ENCODE assay signal across 30 mouse cellular contexts in genomic region chr1:191811774-191812173, GRCm38 (mm10). TPM values are rescaled to one million over a fixed set of nuclear protein-coding genes. Genes with fewer than 3 reads are reported as not detected.
DNase-seq lines count a peak whose midpoint lies in the region; ATAC-seq and TF ChIP-seq lines count a peak whose summit lies in the region.
"Had no signal": no experiment of that assay in that cellular context is flagged by ENCODE, and none has a peak within 500 bp of the region (broad histone marks: within the 10 kb centered on the region; RNA-seq: fewer than 3 reads in every experiment).

No protein-coding gene starts in this region.

- H3K4me1 ChIP-seq in spleen, adult 2 months (ENCODE audit: control insufficient read depth, insufficient read depth, insufficient read length) = peaks cover 15% of the 10 kb centered on the region; the same call in 1 of the 2 replicates
- H3K4me1 ChIP-seq in lung, postnatal 0 days (ENCODE audit: insufficient read depth, low read depth, low read length) = no peaks in the 10 kb centered on the region
- H3K4me1 ChIP-seq: embryonic facial prominence, embryonic 13.5 days; forebrain, embryonic 12.5 days had no signal

- DNase-seq in spleen, adult 2 months (ENCODE audit: low read depth in 1 of 2, low spot score in 2 of 2) = no peak
- DNase-seq in spleen, adult 12 weeks (ENCODE audit: low spot score) = no peak
- peak; percentile 86 for DNase-seq in lung, postnatal 0 days (ENCODE audit: low spot score)
- DNase-seq in lung, postnatal 25 days (ENCODE audit: low spot score) = peak; percentile 77
- no peak for DNase-seq in cerebellum, postnatal 10 days
- no peak for DNase-seq in T-cell, adult 2 months (ENCODE audit: low spot score)
- no peak for DNase-seq in thymus, postnatal 14 days
- DNase-seq: adrenal gland, adult 2 months; adrenal gland, postnatal 14 days; B cell, adult 2 months; cerebellum, adult 11 months; cerebellum, adult 2 months; cerebellum, adult 9-11 months; cerebellum, postnatal 36 days; embryo, embryonic 11 days; gastrocnemius, postnatal 36 days; heart, adult 2 months; heart, postnatal 14 days; heart, postnatal 4 days had no signal

- TF ChIP-seq EP300 in lung, postnatal 0 days (IDR thresholded peaks at IDR 0.05) = peak; percentile 66

- TF ChIP-seq POLR2A in spleen, adult 2 months (IDR thresholded peaks at IDR 0.05; ENCODE audit: low read depth, low read length) = no peak

- no peaks in the 10 kb centered on the region for H3K9me3 ChIP-seq in lung, postnatal 0 days (ENCODE audit: low read length)
- H3K9me3 ChIP-seq: embryonic facial prominence, embryonic 13.5 days; forebrain, embryonic 12.5 days; forebrain, embryonic 15.5 days; G1E; heart, embryonic 10.5 days had no signal

- H3K27me3 ChIP-seq in spleen, adult 2 months (ENCODE audit: control insufficient read depth, insufficient read depth, low read length) = no peaks in the 10 kb centered on the region
- no peaks in the 10 kb centered on the region for H3K27me3 ChIP-seq in lung, postnatal 0 days (replicated peaks; ENCODE audit: insufficient read depth, low read length)
- H3K27me3 ChIP-seq: CH12.LX; embryonic facial prominence, embryonic 13.5 days; forebrain, embryonic 12.5 days; forebrain, embryonic 15.5 days; heart, embryonic 13.5 days; Patski had no signal

- peak; percentile 88 for ATAC-seq in lung, postnatal 0 days
- ATAC-seq: forebrain, embryonic 15.5 days; Patski had no signal

- H3K27ac ChIP-seq in spleen, adult 2 months (ENCODE audit: insufficient read depth, low read length) = peak overlapping the region; percentile 96; the same call in 1 of the 2 replicates
- H3K27ac ChIP-seq in lung, postnatal 0 days (ENCODE audit: low read length) = no peak overlapping the region
- H3K27ac ChIP-seq: embryonic facial prominence, embryonic 10.5 days; embryonic facial prominence, embryonic 13.5 days; forebrain, embryonic 12.5 days; forebrain, embryonic 15.5 days; heart, adult 2 months; heart, embryonic 10.5 days; heart, embryonic 13.5 days; hindbrain, embryonic 14.5 days had no signal

- H3K4me2 ChIP-seq in lung, postnatal 0 days (replicated peaks; ENCODE audit: low read depth, low read length) = no peak overlapping the region
- H3K4me2 ChIP-seq: embryonic facial prominence, embryonic 13.5 days; forebrain, embryonic 12.5 days; forebrain, embryonic 15.5 days; heart, embryonic 13.5 days; hindbrain, embryonic 14.5 days had no signal

- no peak for TF ChIP-seq CTCF in spleen, adult 2 months (IDR thresholded peaks at IDR 0.05; ENCODE audit: extremely low read depth, insufficient read depth, insufficient read length, insufficient replicate concordance)
- no peak for TF ChIP-seq CTCF in lung, postnatal 0 days (IDR thresholded peaks at IDR 0.05)

- H3K9ac ChIP-seq in lung, postnatal 0 days (replicated peaks; ENCODE audit: low read depth) = no peak overlapping the region
- H3K9ac ChIP-seq: embryonic facial prominence, embryonic 13.5 days; forebrain, embryonic 12.5 days; forebrain, embryonic 15.5 days; heart, embryonic 13.5 days; hindbrain, embryonic 14.5 days had no signal

- no peaks in the 10 kb centered on the region for H3K36me3 ChIP-seq in spleen, adult 2 months (ENCODE audit: control insufficient read depth, insufficient read depth, low read length)
- no peaks in the 10 kb centered on the region for H3K36me3 ChIP-seq in lung, postnatal 0 days (ENCODE audit: insufficient read depth, low read length)
- H3K36me3 ChIP-seq: embryonic facial prominence, embryonic 10.5 days; embryonic facial prominence, embryonic 13.5 days; forebrain, embryonic 12.5 days; forebrain, embryonic 15.5 days; G1E; heart, embryonic 10.5 days; heart, embryonic 13.5 days had no signal

- WGBS in spleen, adult 2 months = 86% methylated on average over 12 of the region's 12 CpGs
- WGBS in lung, postnatal 0 days = 59% methylated on average over 12 of the region's 12 CpGs

- no peak overlapping the region for H3K4me3 ChIP-seq in spleen, adult 2 months (ENCODE audit: extremely low read depth, insufficient read depth, insufficient read length)
- H3K4me3 ChIP-seq in lung, postnatal 0 days (ENCODE audit: low read depth, low read length) = no peak overlapping the region
- H3K4me3 ChIP-seq: embryonic facial prominence, embryonic 10.5 days; embryonic facial prominence, embryonic 13.5 days; erythroblast, embryonic 14.5 days; forebrain, embryonic 12.5 days; forebrain, embryonic 15.5 days; heart, adult 2 months; heart, embryonic 10.5 days; heart, embryonic 13.5 days had no signal

RNA-seq across cellular contexts. Expression of gene Nek2, which starts 9.5 kb away (rescaled TPM):
- 2.3 and 3.6 TPM in 2 replicates for polyA plus RNA-seq in spleen, adult 2 months (2012; rRNA removed)
- 4.8 and 5.9 TPM in 2 replicates for polyA plus RNA-seq in lung, postnatal 0 days (2015; fragmentation: Nextera tagmentation; extraction: Ambion mirVana)

Comparison
In these comparisons a context has a peak if more than half of its experiments do, and no peak if none do; other contexts are left out.
1. DNase-seq: peak in lung, postnatal 0 days (single experiment) and lung, postnatal 25 days (single experiment); none in spleen, adult 2 months (0 of 2), spleen, adult 12 weeks (single experiment), cerebellum, postnatal 10 days (0 of 2), T-cell, adult 2 months (single experiment) and thymus, postnatal 14 days (single experiment).